Mouse (Mus musculus): Measurements from ENCODE around the gene Vmn1r21. TPM values are rescaled to one million over a fixed set of nuclear protein-coding genes. Genes with fewer than 3 reads are reported as not detected.
"Not testable (repeated sequence)": the region's sequence is repeated elsewhere in the genome, so short reads cannot be mapped to it uniquely, and the experiment has no call there.

Gene Vmn1r21
- polyA plus RNA-seq (2016; fragmentation: Nextera tagmentation; extraction: Ambion mirVana), result 0.11 TPM in 1 of 2 replicates, not detected in the other

DNA sequence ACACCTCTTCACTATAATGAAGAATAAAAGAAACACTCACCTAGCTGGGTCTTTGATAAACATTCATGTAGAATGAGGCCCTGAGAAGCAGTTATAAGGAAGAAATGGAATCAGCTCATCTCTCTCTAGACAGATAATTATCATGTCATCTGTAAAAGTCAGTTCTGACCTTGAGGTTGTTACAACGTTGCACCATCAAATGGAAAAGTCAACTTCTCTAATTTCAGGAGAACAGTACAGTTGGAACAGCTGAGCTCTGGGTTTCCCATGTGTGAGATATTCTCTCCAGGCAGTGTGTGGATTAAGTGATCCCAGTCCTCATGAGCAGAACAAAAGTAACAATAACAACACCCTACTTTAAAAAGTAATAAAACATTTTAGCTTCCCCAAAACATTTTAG is at the start of gene Vmn1r21:
Gene Vmn1r21 (minus strand): TSS at position 58 of the 400 bp plus-strand sequence.
- Histone ChIP-seq H3K4me1 (no peaks in the 10 kb centered on the region), H3K9ac (no peak within 1 kb of the TSS), H3K36me3 (replicated peaks) (no peaks in the 10 kb centered on the region), H3K27me3 (no peaks in the 10 kb centered on the region), H3K9me3 (no peaks in the 10 kb centered on the region), H3K4me3 (replicated peaks) (no peak within 1 kb of the TSS), H3K4me2 (no peak within 1 kb of the TSS), H3K27ac (no peak within 1 kb of the TSS)
- no peak for ATAC-seq (ENCODE audit: low FRiP score)
- 78% methylated on average over 1 of the region's 1 CpGs for WGBS

DNA sequence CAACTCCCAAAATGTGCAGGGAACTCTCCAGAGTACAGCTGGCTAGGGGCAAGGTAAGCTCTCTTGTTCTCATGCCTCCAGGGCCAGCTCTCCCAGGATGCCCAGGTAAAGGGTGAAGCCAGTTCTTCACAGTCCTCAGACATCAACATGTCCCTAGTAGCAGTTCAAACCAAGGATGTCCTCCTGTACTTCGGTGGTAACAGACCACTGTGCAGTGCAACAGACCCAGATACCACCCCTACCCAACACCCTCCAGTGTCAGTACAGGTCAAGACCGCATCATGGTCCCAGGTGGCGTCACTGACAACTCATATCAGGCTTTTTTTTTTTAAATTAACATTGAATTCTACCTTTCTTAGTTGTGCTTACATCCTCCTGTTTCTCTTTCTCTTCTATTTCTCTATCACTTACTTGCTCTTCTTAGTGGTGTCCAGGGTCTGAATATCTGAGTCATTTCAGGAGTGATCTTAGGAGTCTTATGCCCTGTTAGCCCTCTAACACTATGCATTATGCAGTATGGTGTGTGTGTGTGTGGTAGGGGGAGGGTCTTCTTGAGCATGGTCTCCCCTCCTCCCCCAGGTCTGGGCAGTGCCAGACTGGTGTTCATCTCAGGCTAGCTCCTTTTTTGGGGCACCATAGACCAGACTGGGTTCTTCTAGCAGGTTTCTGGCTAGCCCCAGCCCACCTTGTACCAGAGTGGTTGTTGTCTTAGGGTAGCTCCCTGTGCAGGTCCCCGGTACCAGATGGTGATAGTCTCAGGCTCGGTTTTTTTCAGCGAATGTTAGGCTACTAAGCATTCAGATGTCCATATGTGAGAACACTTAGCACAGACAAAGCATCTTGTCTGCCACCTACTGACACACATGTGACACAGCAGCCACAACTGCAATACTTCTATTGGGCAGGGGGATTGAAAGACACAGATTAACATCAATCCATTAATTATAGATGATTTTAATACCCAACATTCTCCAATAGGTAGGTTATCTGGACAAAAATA is 9.2 kb upstream of the Vmn1r21 start:
- Histone ChIP-seq H3K4me2 (0 out of 2 replicates have a peak overlapping the region, but pooled peaks have one; percentile 27), H3K9me3 (no peaks in the 10 kb centered on the region), H3K27ac (no peak overlapping the region), H3K4me3 (replicated peaks) (no peak overlapping the region), H3K9ac (no peak overlapping the region), H3K27me3 (no peaks in the 10 kb centered on the region), H3K36me3 (replicated peaks) (no peaks in the 10 kb centered on the region), H3K4me1 (no peaks in the 10 kb centered on the region)
- ATAC-seq (ENCODE audit: low FRiP score), result peak; percentile 88
- 53% methylated on average over 6 of the region's 6 CpGs for WGBS

DNA sequence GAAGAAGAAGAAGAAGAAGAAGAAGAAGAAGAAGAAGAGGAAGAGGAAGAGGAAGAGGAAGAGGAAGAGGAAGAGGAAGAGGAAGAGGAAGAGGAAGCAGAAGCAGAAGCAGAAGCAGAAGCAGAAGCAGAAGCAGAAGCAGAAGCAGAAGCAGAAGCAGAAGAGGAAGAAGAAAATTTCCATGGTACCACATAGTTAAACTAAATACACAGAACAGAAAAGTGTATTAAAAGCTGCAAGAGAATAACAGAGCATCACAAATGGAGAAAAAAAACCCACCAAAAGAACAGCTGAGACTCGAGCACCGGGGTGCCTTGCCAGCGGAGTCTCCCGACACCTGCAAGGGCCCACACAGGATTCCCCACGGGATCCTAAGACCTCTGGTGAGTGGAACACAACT is 1.0 kb upstream of the Vmn1r21 start:
- not testable (repeated sequence) for H3K4me3 ChIP-seq (replicated peaks); ATAC-seq (ENCODE audit: low FRiP score); H3K27ac ChIP-seq; H3K36me3 ChIP-seq (replicated peaks); H3K4me1 ChIP-seq; H3K4me2 ChIP-seq; H3K9me3 ChIP-seq; H3K27me3 ChIP-seq; H3K9ac ChIP-seq
- WGBS, result 91% methylated on average over 5 of the region's 5 CpGs

DNA sequence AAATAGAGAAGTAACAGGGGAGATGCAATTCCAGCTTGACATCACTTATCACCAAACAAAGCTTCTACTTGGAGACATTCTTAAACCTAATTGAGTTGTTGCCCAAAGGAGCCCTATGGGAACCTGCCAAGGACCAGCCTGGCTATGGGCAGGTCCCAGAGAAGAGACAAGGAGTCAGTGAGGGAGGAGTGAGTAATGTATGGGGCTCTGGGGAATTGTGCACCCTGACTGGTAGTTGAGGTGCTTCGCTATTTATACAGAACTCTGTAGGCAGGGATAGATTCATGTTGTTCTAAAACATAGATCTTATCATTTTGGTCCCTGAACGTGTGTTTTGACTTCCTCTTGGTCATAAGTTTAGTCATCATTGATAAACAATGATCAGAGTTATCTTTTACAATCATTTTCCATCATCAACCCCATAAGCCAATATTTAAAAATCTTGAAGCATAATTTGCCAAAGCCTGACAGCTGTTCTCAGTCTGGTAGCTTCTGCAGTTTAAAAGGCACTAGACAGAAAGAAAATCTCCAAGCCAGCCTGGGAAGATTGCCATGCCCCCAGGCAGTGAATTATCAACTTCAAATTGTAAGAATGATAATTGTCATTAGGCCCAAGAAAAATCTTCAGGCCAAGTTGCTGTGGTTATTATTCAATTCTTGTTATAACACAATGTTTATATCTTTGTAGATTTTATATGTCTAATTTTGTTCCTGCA is 10.3 kb downstream of the Vmn1r21 start:
- Histone ChIP-seq H3K9ac (no peak overlapping the region), H3K4me2 (no peak overlapping the region), H3K4me1 (no peaks in the 10 kb centered on the region), H3K27me3 (no peaks in the 10 kb centered on the region), H3K36me3 (replicated peaks) (no peaks in the 10 kb centered on the region), H3K27ac (no peak overlapping the region), H3K9me3 (no peaks in the 10 kb centered on the region), H3K4me3 (replicated peaks) (no peak overlapping the region)
- 88% methylated on average over 2 of the region's 2 CpGs for WGBS
- no peak for ATAC-seq (ENCODE audit: low FRiP score)

DNA sequence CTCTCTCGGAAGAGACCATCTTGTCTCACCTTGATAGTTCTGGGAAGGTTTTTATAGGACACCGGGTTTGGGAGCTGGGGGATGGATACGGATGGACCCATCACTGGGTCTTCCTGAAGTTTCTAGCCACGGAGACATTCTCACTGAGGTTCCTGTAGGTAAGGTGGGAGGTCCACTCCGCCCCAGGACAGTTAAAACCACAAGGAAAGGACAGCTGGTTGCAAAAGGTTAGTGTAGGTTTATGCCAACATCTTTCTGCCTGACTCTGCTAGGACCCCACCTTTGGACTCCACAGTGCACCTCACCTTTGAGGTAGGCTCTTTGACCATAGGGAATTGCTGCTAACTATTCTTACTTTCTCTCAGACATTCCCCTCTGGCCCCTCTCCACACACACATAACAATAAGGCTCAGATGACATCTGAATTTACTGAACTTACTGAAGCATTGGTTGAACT is 24.9 kb downstream of the Vmn1r21 start:
- H3K27ac ChIP-seq, result peak overlapping the region; percentile 93
- peaks cover 20% of the 10 kb centered on the region for H3K4me1 ChIP-seq
- ATAC-seq (ENCODE audit: low FRiP score), result no peak; the same call in 1 of the 2 replicates
- H3K9ac ChIP-seq, result peak overlapping the region; percentile 96
- H3K4me2 ChIP-seq, result peak overlapping the region; percentile 64
- peak overlapping the region; percentile 84 for H3K4me3 ChIP-seq (replicated peaks)
- no peaks in the 10 kb centered on the region for H3K36me3 ChIP-seq (replicated peaks)
- 7% methylated on average over 5 of the region's 5 CpGs for WGBS
- H3K9me3 ChIP-seq, result no peaks in the 10 kb centered on the region
- no peaks in the 10 kb centered on the region for H3K27me3 ChIP-seq

DNA sequence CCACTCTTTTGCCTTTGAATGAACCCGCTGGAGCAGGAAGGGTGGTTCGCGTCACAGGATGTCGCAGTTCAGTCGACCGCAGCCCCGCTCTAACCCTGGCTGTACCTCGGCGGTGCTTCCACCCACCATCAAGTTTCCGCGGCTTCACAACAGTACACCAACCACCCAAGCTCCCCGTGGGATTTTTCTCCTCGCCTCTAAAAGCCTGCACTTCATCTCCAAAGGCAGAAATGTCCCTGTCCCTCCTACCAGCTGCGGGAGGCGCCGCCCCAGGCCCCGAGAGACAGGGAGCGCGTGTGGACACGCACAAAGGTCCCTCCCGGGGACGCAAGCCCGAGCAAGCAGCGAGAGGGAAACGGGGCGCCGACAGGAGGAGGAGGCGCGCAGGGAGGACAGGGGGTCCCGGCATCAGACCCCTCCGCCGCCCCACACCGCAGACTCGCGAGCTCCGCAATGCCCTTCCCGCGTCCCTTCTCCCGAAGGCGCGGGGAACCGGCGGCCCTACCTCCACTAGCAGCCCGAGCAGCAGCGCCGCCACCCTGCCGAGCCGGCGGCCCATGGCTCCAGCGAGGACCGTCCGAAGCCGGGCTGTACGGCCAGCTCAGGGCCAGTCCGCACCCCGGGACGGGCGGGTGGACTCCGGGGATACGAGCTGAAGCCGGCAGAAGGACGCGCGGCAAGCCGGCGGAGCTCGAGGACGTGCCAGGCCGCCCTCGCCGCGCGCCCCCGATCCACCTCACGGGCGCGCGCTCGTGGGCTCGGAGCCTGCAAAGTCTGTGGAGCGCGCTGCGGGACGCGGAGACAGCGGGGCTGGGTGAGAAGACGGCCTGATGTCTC is 25.5 kb downstream of the Vmn1r21 start, which contains the start of gene Vopp1:
Gene Vopp1 (minus strand): TSS at position 738 of the 837 bp plus-strand sequence.
- Histone ChIP-seq H3K4me2 (peak within 1 kb of the TSS; percentile 64), H3K27me3 (no peaks in the 10 kb centered on the region), H3K9me3 (no peaks in the 10 kb centered on the region), H3K36me3 (replicated peaks) (no peaks in the 10 kb centered on the region), H3K4me3 (replicated peaks) (peak within 1 kb of the TSS; percentile 84), H3K4me1 (peaks cover 20% of the 10 kb centered on the region), H3K27ac (peak within 1 kb of the TSS; percentile 93), H3K9ac (peak within 1 kb of the TSS; percentile 96)
- WGBS, result under 1% methylated on average over 75 of the region's 87 CpGs
- ATAC-seq (ENCODE audit: low FRiP score), result peak; percentile 88

DNA sequence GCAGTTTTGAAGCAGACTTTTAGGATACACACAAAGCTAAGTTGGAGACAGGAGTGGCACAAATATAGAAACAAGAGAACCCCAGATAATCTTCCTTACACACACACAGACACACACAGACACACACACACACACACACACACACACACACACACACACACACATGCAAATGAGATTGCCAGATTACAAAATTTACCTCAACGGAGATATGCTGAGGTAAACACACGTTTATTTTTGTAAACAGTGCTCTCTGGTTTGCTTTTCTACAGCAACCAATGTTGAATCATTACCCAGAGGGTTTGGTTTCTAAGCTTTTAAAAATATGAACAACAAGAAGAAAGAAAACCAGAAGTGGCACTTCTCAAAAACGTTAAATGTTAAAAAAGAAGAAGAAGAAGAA is 26.7 kb downstream of the Vmn1r21 start:
- Histone ChIP-seq H3K27me3 (no peaks in the 10 kb centered on the region), H3K4me3 (replicated peaks) (peak overlapping the region; percentile 84), H3K4me2 (peak overlapping the region; percentile 64), H3K27ac (no peak overlapping the region), H3K9me3 (no peaks in the 10 kb centered on the region), H3K36me3 (replicated peaks) (no peaks in the 10 kb centered on the region), H3K4me1 (peaks cover 20% of the 10 kb centered on the region), H3K9ac (peak overlapping the region; percentile 40)
- WGBS, result 43% methylated on average over 3 of the region's 3 CpGs
- ATAC-seq (ENCODE audit: low FRiP score), result no peak

DNA sequence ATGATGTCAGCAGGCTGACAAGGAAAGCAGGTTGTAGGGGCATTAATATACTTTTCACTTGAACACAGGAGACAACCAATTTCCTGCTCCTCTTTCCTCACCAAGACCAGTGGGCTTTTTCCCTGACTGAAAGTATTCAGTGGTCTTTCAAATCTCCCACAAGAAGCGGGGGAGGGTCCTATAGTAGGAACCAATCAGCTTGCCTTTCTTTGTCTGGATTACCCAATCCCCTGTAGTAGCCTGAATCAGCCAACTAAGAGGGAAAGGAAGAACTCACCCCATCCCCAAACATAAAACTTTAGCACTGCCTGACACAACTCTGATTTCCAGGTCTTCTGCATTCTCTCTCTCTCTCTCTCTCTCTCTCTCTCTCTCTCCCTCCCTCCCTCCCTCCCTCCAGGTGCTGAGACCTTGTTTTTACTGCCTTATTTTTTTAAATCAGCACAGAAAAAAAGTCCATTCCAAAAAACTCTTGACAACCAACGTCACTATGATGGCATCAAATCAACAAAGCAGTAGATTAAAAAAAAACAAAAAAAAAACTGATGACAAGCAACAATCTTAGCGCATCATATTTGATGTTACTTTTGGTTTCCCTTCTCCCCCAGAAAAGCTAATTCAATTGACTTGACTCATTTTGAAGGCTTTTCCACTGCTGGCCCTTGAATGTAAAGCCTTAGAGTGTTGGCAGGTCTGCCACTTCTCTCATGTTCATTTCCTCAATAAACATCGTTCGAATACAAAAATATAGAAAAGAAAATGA is 27.3 kb downstream of the Vmn1r21 start:
- H3K27ac ChIP-seq, result no peak overlapping the region
- no peak overlapping the region; the same call in 1 of the 2 replicates for H3K4me3 ChIP-seq (replicated peaks)
- no peaks in the 10 kb centered on the region for H3K36me3 ChIP-seq (replicated peaks)
- H3K9me3 ChIP-seq, result no peaks in the 10 kb centered on the region
- WGBS, result 61% methylated on average over 5 of the region's 5 CpGs
- no peak overlapping the region for H3K9ac ChIP-seq
- peak; percentile 83 for ATAC-seq (ENCODE audit: low FRiP score)
- peaks cover 20% of the 10 kb centered on the region for H3K4me1 ChIP-seq
- no peaks in the 10 kb centered on the region for H3K27me3 ChIP-seq
- peak overlapping the region; percentile 64 for H3K4me2 ChIP-seq

DNA sequence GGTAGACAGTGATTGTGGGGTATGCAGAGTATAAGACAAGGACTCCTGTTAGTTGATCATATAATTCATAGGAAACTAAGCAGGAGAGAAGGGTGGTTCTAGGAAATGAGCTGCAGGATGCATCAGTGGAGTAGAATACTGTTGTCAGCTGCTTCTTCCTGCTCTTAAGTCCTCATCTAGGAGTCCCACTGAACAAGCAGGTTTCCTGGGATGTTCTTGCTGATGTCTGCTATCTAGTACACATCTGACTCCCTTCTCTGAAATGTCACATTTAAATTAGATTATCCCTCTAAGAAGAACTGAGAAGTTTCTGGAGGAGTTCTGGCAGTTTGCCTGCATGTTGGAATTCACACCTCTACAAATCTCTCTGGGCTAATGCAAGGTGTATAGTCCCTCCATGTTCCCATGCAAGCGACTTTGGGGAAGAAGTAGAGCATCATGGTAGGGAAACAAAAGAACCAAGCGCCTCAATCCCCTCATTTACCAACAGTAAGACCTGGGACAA is 35.7 kb downstream of the Vmn1r21 start:
- Histone ChIP-seq H3K9me3 (no peaks in the 10 kb centered on the region), H3K9ac (no peak overlapping the region), H3K4me1 (no peaks in the 10 kb centered on the region), H3K27me3 (no peaks in the 10 kb centered on the region), H3K27ac (no peak overlapping the region), H3K4me2 (no peak overlapping the region), H3K4me3 (replicated peaks) (no peak overlapping the region), H3K36me3 (replicated peaks) (0 out of 2 replicates have a peak, but pooled peaks cover under 1% of the 10 kb centered on the region)
- ATAC-seq (ENCODE audit: low FRiP score), result no peak
- 79% methylated on average over 2 of the region's 2 CpGs for WGBS

DNA sequence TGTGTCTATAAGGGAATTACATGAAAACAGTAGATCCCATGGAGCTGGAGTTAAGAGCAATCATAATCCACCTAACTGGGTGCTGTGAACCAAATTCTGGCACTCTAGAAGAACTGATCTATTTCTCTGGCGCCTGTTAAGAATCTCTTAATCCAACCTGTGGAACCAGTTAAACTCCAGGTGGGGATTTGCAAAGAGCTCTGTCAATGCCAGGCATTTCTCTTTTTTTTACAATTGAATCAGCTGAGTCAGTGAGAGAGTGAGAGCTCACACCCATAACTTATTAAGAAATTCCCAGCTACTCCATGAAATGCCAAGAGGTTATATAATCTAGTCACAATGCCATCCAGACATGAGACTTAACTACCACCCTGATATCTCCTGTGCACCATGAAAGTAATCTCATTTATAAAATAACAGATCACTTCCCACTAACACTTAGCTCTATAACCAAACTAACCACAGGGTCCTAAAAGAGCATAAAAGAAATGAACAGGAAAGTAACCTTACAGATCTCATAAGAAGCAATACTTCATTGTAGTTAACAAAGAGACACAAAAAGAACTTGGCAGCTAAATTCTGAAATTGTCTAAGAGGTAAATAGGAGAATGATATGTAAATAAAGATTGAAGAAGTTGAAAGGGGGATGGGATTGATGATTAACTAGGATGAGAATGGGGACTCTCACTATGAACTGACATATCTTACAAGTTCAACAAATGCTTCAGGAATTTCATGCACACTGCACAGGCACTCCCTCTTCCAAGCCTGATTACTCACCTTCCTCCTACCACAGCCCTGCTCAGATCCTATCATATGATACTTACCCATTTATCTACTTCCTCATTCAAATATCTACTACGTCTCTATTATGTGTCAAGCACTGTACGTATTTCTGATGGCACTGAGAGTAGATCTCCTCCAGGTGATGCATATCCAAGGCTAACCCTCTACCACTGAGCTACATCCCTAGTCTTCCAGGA is 38.1 kb downstream of the Vmn1r21 start:
- no peak overlapping the region for H3K4me2 ChIP-seq
- 92% methylated on average over 3 of the region's 3 CpGs for WGBS
- no peak overlapping the region for H3K9ac ChIP-seq
- no peaks in the 10 kb centered on the region for H3K27me3 ChIP-seq
- no peak overlapping the region for H3K27ac ChIP-seq
- H3K4me3 ChIP-seq (replicated peaks), result no peak overlapping the region
- 0 out of 2 replicates have a peak, but pooled peaks cover 9% of the 10 kb centered on the region for H3K36me3 ChIP-seq (replicated peaks)
- no peaks in the 10 kb centered on the region for H3K4me1 ChIP-seq
- no peaks in the 10 kb centered on the region for H3K9me3 ChIP-seq
- ATAC-seq (ENCODE audit: low FRiP score), result no peak
